Mouse (Mus musculus): ENCODE results near the gene Nfkbil1.

DNA sequence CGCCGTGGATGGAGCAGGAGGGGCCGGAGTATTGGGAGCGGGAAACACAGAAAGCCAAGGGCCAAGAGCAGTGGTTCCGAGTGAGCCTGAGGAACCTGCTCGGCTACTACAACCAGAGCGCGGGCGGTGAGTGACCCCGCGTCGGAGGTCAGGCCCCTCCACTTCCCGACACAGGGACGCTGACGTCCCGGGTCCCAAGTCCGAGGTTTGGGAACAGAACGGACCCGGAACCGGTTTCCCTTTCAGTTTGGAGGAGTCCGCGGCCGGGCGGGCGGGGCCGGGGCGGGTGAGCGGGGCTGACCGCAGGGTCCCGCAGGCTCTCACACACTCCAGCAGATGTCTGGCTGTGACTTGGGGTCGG lies 27.9 kb upstream of the Nfkbil1 start:
- no peak for TF ChIP-seq GATA1 (IDR thresholded peaks at IDR 0.05; ENCODE audit: borderline replicate concordance, low read length)
- TF ChIP-seq FLI1 (IDR thresholded peaks at IDR 0.05; ENCODE audit: low read length), result no peak

Data from megakaryocyte, embryonic 14.5 days (primary cell).